Mouse (Mus musculus): ENCODE measurements around the gene Olfr64. TPM values are rescaled to one million over a fixed set of nuclear protein-coding genes. Genes with fewer than 3 reads are reported as not detected.

Gene Olfr64
- total and polyA plus RNA-seq, 2 experiments = not detected

- no peaks in the 10 kb centered on the region for H3K36me3 ChIP-seq (ENCODE audit: control insufficient read depth, insufficient read depth, low read length)
- no peak for DNase-seq (ENCODE audit: extremely low read depth, low read depth, low spot score)
- H3K4me3 ChIP-seq (ENCODE audit: insufficient read depth, low read depth, low read length) = no peak within 1 kb of the TSS
- H3K9ac ChIP-seq (ENCODE audit: low read depth, low read length) = no peak within 1 kb of the TSS
- no peaks in the 10 kb centered on the region for H3K79me2 ChIP-seq (ENCODE audit: control insufficient read depth, insufficient read depth, low read length)
- 37% methylated on average over 2 of the region's 2 CpGs for WGBS
- no peaks in the 10 kb centered on the region for H3K4me1 ChIP-seq (ENCODE audit: control insufficient read depth, insufficient read depth, low read length)
- H3K27ac ChIP-seq (replicated peaks; ENCODE audit: insufficient read depth, low read depth, low read length) = no peak within 1 kb of the TSS
- TF ChIP-seq POLR2A (IDR thresholded peaks at IDR 0.05; ENCODE audit: extremely low read depth, insufficient read depth, low read length) = no peak
- no peak for TF ChIP-seq CTCF (IDR thresholded peaks at IDR 0.05; ENCODE audit: low read depth, low read length)
- no peaks in the 10 kb centered on the region for H3K27me3 ChIP-seq (ENCODE audit: control insufficient read depth, insufficient read depth, low read length)
Measured at GRCm38 (mm10) chr7:103853090-103853489, 41.2 kb downstream of the Olfr64 start, which contains the start of gene Hbb-y. Gene Hbb-y (minus strand): TSS chr7:103853216.

- TF ChIP-seq POLR2A (IDR thresholded peaks at IDR 0.05; ENCODE audit: extremely low read depth, insufficient read depth, low read length) (no peak), CTCF (IDR thresholded peaks at IDR 0.05; ENCODE audit: low read depth, low read length) (no peak)
- Histone ChIP-seq H3K36me3 (ENCODE audit: control insufficient read depth, insufficient read depth, low read length) (no peaks in the 10 kb centered on the region), H3K27ac (replicated peaks; ENCODE audit: insufficient read depth, low read depth, low read length) (no peak overlapping the region), H3K79me2 (ENCODE audit: control insufficient read depth, insufficient read depth, low read length) (no peaks in the 10 kb centered on the region), H3K27me3 (ENCODE audit: control insufficient read depth, insufficient read depth, low read length) (no peaks in the 10 kb centered on the region), H3K4me3 (ENCODE audit: insufficient read depth, low read depth, low read length) (no peak overlapping the region), H3K4me1 (ENCODE audit: control insufficient read depth, insufficient read depth, low read length) (no peaks in the 10 kb centered on the region), H3K9ac (ENCODE audit: low read depth, low read length) (no peak overlapping the region)
- DNase-seq (ENCODE audit: extremely low read depth, low read depth, low spot score) = no peak
- 23% methylated on average over 2 of the region's 2 CpGs for WGBS
Measured at GRCm38 (mm10) chr7:103844525-103845325, 49.6 kb downstream of the Olfr64 start.

GRCm38 (mm10) chr7:103843034-103843433 is 51.3 kb downstream of the Olfr64 start, which contains the start of gene Hbb-bh1:
Gene Hbb-bh1 (minus strand): TSS chr7:103843164.
- no peak for TF ChIP-seq CTCF (IDR thresholded peaks at IDR 0.05; ENCODE audit: low read depth, low read length)
- TF ChIP-seq POLR2A (IDR thresholded peaks at IDR 0.05; ENCODE audit: extremely low read depth, insufficient read depth, low read length) = no peak
- Histone ChIP-seq H3K4me3 (ENCODE audit: insufficient read depth, low read depth, low read length) (no peak within 1 kb of the TSS), H3K27me3 (ENCODE audit: control insufficient read depth, insufficient read depth, low read length) (no peaks in the 10 kb centered on the region), H3K4me1 (ENCODE audit: control insufficient read depth, insufficient read depth, low read length) (no peaks in the 10 kb centered on the region), H3K9ac (ENCODE audit: low read depth, low read length) (no peak within 1 kb of the TSS), H3K36me3 (ENCODE audit: control insufficient read depth, insufficient read depth, low read length) (no peaks in the 10 kb centered on the region), H3K79me2 (ENCODE audit: control insufficient read depth, insufficient read depth, low read length) (no peaks in the 10 kb centered on the region), H3K27ac (replicated peaks; ENCODE audit: insufficient read depth, low read depth, low read length) (no peak within 1 kb of the TSS)
- 80% methylated on average over 2 of the region's 2 CpGs for WGBS
- DNase-seq (ENCODE audit: extremely low read depth, low read depth, low spot score) = no peak

- 58% methylated on average over 3 of the region's 3 CpGs for WGBS
- Histone ChIP-seq H3K36me3 (ENCODE audit: control insufficient read depth, insufficient read depth, low read length) (no peaks in the 10 kb centered on the region), H3K4me3 (ENCODE audit: insufficient read depth, low read depth, low read length) (no peak within 1 kb of the TSS), H3K27me3 (ENCODE audit: control insufficient read depth, insufficient read depth, low read length) (no peaks in the 10 kb centered on the region), H3K9ac (ENCODE audit: low read depth, low read length) (no peak within 1 kb of the TSS), H3K27ac (replicated peaks; ENCODE audit: insufficient read depth, low read depth, low read length) (no peak within 1 kb of the TSS), H3K79me2 (ENCODE audit: control insufficient read depth, insufficient read depth, low read length) (no peaks in the 10 kb centered on the region), H3K4me1 (ENCODE audit: control insufficient read depth, insufficient read depth, low read length) (no peaks in the 10 kb centered on the region)
- no peak for DNase-seq (ENCODE audit: extremely low read depth, low read depth, low spot score)
- TF ChIP-seq CTCF (IDR thresholded peaks at IDR 0.05; ENCODE audit: low read depth, low read length) (no peak), POLR2A (IDR thresholded peaks at IDR 0.05; ENCODE audit: extremely low read depth, insufficient read depth, low read length) (no peak)
Measured at GRCm38 (mm10) chr7:103840268-103840667, 54.0 kb downstream of the Olfr64 start, which contains the start of gene Hbb-bh2. Gene Hbb-bh2 (minus strand): TSS chr7:103840520.

Other genes starting within 250 kb of the Olfr64 start
Only the 30 nearest of the 33 such genes appear.
- not detected in 2 replicates for gene Olfr623, start 230.8 kb downstream of the Olfr64 start, total RNA-seq (2014; rRNA removed)
- not detected in 2 replicates for gene Olfr623, start 230.8 kb downstream of the Olfr64 start, polyA plus RNA-seq (2012; rRNA removed)
- gene Olfr624, start 223.3 kb downstream of the Olfr64 start, total RNA-seq (2014; rRNA removed) = under 0.01 and 0.07 TPM in 2 replicates
- not detected in 2 replicates for gene Olfr624, start 223.3 kb downstream of the Olfr64 start, polyA plus RNA-seq (2012; rRNA removed)
- not detected in 2 replicates for gene Olfr625-ps1, start 211.8 kb downstream of the Olfr64 start, total RNA-seq (2014; rRNA removed)
- not detected in 2 replicates for gene Olfr625-ps1, start 211.8 kb downstream of the Olfr64 start, polyA plus RNA-seq (2012; rRNA removed)
- gene Olfr243, start 179.8 kb downstream of the Olfr64 start, total RNA-seq (2014; rRNA removed) = not detected in 2 replicates
- not detected in 2 replicates for gene Olfr243, start 179.8 kb downstream of the Olfr64 start, polyA plus RNA-seq (2012; rRNA removed)
- not detected in 2 replicates for gene Olfr628, start 164.1 kb downstream of the Olfr64 start, total RNA-seq (2014; rRNA removed)
- gene Olfr628, start 164.1 kb downstream of the Olfr64 start, polyA plus RNA-seq (2012; rRNA removed) = not detected in 2 replicates
- not detected in 2 replicates for gene Olfr629, start 149.5 kb downstream of the Olfr64 start, total RNA-seq (2014; rRNA removed)
- gene Olfr629, start 149.5 kb downstream of the Olfr64 start, polyA plus RNA-seq (2012; rRNA removed) = not detected in 2 replicates
- gene Olfr630, start 137.2 kb downstream of the Olfr64 start, total RNA-seq (2014; rRNA removed) = not detected in 2 replicates
- not detected in 2 replicates for gene Olfr630, start 137.2 kb downstream of the Olfr64 start, polyA plus RNA-seq (2012; rRNA removed)
- not detected in 2 replicates for gene Olfr69, start 122.9 kb downstream of the Olfr64 start, total RNA-seq (2014; rRNA removed)
- gene Olfr69, start 122.9 kb downstream of the Olfr64 start, polyA plus RNA-seq (2012; rRNA removed) = not detected in 2 replicates
- gene Olfr68, start 114.8 kb downstream of the Olfr64 start, total RNA-seq (2014; rRNA removed) = not detected in 2 replicates
- not detected in 2 replicates for gene Olfr68, start 114.8 kb downstream of the Olfr64 start, polyA plus RNA-seq (2012; rRNA removed)
- not detected in 2 replicates for gene Olfr67, start 102.7 kb downstream of the Olfr64 start, total RNA-seq (2014; rRNA removed)
- not detected in 2 replicates for gene Olfr67, start 102.7 kb downstream of the Olfr64 start, polyA plus RNA-seq (2012; rRNA removed)
- 116 and 144 TPM in 2 replicates for gene Hbb-bt, start 80.5 kb downstream of the Olfr64 start, total RNA-seq (2014; rRNA removed)
- 56.2 and 75.5 TPM in 2 replicates for gene Hbb-bt, start 80.5 kb downstream of the Olfr64 start, polyA plus RNA-seq (2012; rRNA removed)
- 760 and 1,100 TPM in 2 replicates for gene Hbb-bs, start 66.4 kb downstream of the Olfr64 start, total RNA-seq (2014; rRNA removed)
- 551 and 848 TPM in 2 replicates for gene Hbb-bs, start 66.4 kb downstream of the Olfr64 start, polyA plus RNA-seq (2012; rRNA removed)
- not detected in 2 replicates for gene Hbb-bh2, start 54.0 kb downstream of the Olfr64 start, total RNA-seq (2014; rRNA removed)
- not detected in 2 replicates for gene Hbb-bh2, start 54.0 kb downstream of the Olfr64 start, polyA plus RNA-seq (2012; rRNA removed)
- gene Hbb-bh1, start 51.3 kb downstream of the Olfr64 start, total RNA-seq (2014; rRNA removed) = not detected in 2 replicates
- gene Hbb-bh1, start 51.3 kb downstream of the Olfr64 start, polyA plus RNA-seq (2012; rRNA removed) = not detected in 2 replicates
- not detected in 2 replicates for gene Hbb-y, start 41.3 kb downstream of the Olfr64 start, total RNA-seq (2014; rRNA removed)
- gene Hbb-y, start 41.3 kb downstream of the Olfr64 start, polyA plus RNA-seq (2012; rRNA removed) = not detected in 2 replicates
- gene Olfr66, start 8.2 kb downstream of the Olfr64 start, total RNA-seq (2014; rRNA removed) = not detected in 2 replicates
- not detected in 2 replicates for gene Olfr66, start 8.2 kb downstream of the Olfr64 start, polyA plus RNA-seq (2012; rRNA removed)
- gene Olfr65, start 9.0 kb upstream of the Olfr64 start, total RNA-seq (2014; rRNA removed) = not detected in 2 replicates
- gene Olfr65, start 9.0 kb upstream of the Olfr64 start, polyA plus RNA-seq (2012; rRNA removed) = not detected in 2 replicates
- gene Olfr631, start 34.3 kb upstream of the Olfr64 start, total RNA-seq (2014; rRNA removed) = not detected in 2 replicates
- not detected in 2 replicates for gene Olfr631, start 34.3 kb upstream of the Olfr64 start, polyA plus RNA-seq (2012; rRNA removed)
- gene Olfr632, start 39.9 kb upstream of the Olfr64 start, total RNA-seq (2014; rRNA removed) = not detected in 2 replicates
- not detected in 2 replicates for gene Olfr632, start 39.9 kb upstream of the Olfr64 start, polyA plus RNA-seq (2012; rRNA removed)
- gene Olfr633, start 50.0 kb upstream of the Olfr64 start, total RNA-seq (2014; rRNA removed) = not detected in 2 replicates
- not detected in 2 replicates for gene Olfr633, start 50.0 kb upstream of the Olfr64 start, polyA plus RNA-seq (2012; rRNA removed)
- not detected in 2 replicates for gene Olfr635, start 76.7 kb upstream of the Olfr64 start, total RNA-seq (2014; rRNA removed)
- not detected in 2 replicates for gene Olfr635, start 76.7 kb upstream of the Olfr64 start, polyA plus RNA-seq (2012; rRNA removed)
- not detected in 2 replicates for gene Olfr638, start 104.3 kb upstream of the Olfr64 start, total RNA-seq (2014; rRNA removed)
- gene Olfr638, start 104.3 kb upstream of the Olfr64 start, polyA plus RNA-seq (2012; rRNA removed) = not detected in 2 replicates
- under 0.01 TPM in 2 replicates for gene Olfr639, start 122.8 kb upstream of the Olfr64 start, total RNA-seq (2014; rRNA removed)
- not detected in 2 replicates for gene Olfr639, start 122.8 kb upstream of the Olfr64 start, polyA plus RNA-seq (2012; rRNA removed)
- not detected in 2 replicates for gene Olfr640, start 131.1 kb upstream of the Olfr64 start, total RNA-seq (2014; rRNA removed)
- gene Olfr640, start 131.1 kb upstream of the Olfr64 start, polyA plus RNA-seq (2012; rRNA removed) = not detected in 2 replicates
- not detected in 2 replicates for gene Olfr641, start 141.0 kb upstream of the Olfr64 start, total RNA-seq (2014; rRNA removed)
- not detected in 2 replicates for gene Olfr641, start 141.0 kb upstream of the Olfr64 start, polyA plus RNA-seq (2012; rRNA removed)
- gene Olfr642, start 158.2 kb upstream of the Olfr64 start, total RNA-seq (2014; rRNA removed) = not detected in 2 replicates
- not detected in 2 replicates for gene Olfr642, start 158.2 kb upstream of the Olfr64 start, polyA plus RNA-seq (2012; rRNA removed)
- not detected in 2 replicates for gene 4930516K23Rik, start 167.0 kb upstream of the Olfr64 start, total RNA-seq (2014; rRNA removed)
- not detected in 2 replicates for gene 4930516K23Rik, start 167.0 kb upstream of the Olfr64 start, polyA plus RNA-seq (2012; rRNA removed)
- not detected in 2 replicates for gene Olfr644, start 177.4 kb upstream of the Olfr64 start, total RNA-seq (2014; rRNA removed)
- not detected in 2 replicates for gene Olfr644, start 177.4 kb upstream of the Olfr64 start, polyA plus RNA-seq (2012; rRNA removed)
- not detected in 2 replicates for gene Olfr645, start 191.0 kb upstream of the Olfr64 start, total RNA-seq (2014; rRNA removed)
- not detected in 2 replicates for gene Olfr645, start 191.0 kb upstream of the Olfr64 start, polyA plus RNA-seq (2012; rRNA removed)
- not detected in 2 replicates for gene Olfr646, start 210.4 kb upstream of the Olfr64 start, total RNA-seq (2014; rRNA removed)
- not detected in 2 replicates for gene Olfr646, start 210.4 kb upstream of the Olfr64 start, polyA plus RNA-seq (2012; rRNA removed)